Mouse (Mus musculus): ENCODE measurements around the gene Gm3159. TPM values are rescaled to one million over a fixed set of nuclear protein-coding genes. Genes with fewer than 3 reads are reported as not detected.
"Not testable (repeated sequence)": the region's sequence is repeated elsewhere in the genome, so short reads cannot be mapped to it uniquely, and the experiment has no call there.

Gene Gm3159
- polyA plus RNA-seq (2014; fragmentation: Nextera tagmentation; extraction: Ambion mirVana) = not detected in 2 replicates

DNA sequence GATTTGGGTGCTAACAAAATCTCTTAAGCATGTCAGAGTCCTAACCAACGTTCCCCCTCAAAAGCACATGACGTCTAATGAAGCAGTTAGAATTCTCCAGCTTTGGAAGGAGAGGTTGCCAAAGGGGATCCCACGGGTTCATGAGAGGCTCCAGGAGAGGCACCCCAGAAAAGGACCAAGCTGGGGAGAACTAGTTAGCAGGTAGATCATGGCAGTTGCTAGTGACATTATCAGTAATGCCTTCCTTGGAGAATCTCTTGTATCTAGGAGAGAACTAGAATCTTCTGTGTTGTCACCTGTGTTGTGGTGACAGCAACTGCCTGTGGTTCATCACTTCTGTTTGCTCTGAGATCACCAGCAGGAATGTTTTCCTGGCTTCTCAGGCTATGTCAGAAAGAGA lies at the start of gene Gm3159:
Gene Gm3159, plus strand, starts transcription at position 301 of the 400 bp plus-strand sequence.
- WGBS = 71% methylated on average over 1 of the region's 3 CpGs
- not testable (repeated sequence) for H3K27me3 ChIP-seq (replicated peaks; ENCODE audit: control insufficient read depth, insufficient read depth, low read length); H3K4me3 ChIP-seq (ENCODE audit: low read depth, low read length); ATAC-seq (replicated peaks; ENCODE audit: low FRiP score, low TSS enrichment, low read depth); H3K9me3 ChIP-seq (ENCODE audit: control insufficient read depth, low read length); H3K4me2 ChIP-seq (ENCODE audit: low read length); H3K36me3 ChIP-seq (ENCODE audit: control insufficient read depth, insufficient read depth, low read length); H3K27ac ChIP-seq (ENCODE audit: low read depth); H3K9ac ChIP-seq (ENCODE audit: low read length); DNase-seq (ENCODE audit: low spot score); H3K4me1 ChIP-seq (replicated peaks; ENCODE audit: control insufficient read depth, insufficient read depth, low read length)

DNA sequence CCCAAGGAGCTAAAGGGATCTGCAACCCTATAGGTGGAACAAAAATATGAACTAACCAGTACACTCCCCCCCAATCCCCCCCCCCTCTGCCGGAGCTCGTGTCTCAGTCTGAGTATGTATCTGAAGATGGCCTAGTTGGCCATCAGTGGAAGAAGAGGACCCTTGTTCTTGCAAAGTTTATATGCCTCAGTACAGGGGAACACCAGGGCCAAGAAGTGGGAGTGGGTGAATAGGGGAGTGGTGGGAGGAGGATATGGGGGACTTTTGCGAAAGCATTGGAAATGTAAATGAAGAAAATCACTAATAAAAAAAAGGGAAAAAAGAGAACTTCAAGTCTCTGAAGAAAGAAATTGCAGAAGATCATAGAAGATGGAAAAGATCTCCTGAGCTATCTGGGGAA lies 28.3 kb upstream of the Gm3159 start:
- H3K27me3 ChIP-seq (replicated peaks; ENCODE audit: control insufficient read depth, insufficient read depth, low read length); H3K9ac ChIP-seq (ENCODE audit: low read length); ATAC-seq (replicated peaks; ENCODE audit: low FRiP score, low TSS enrichment, low read depth); H3K4me1 ChIP-seq (replicated peaks; ENCODE audit: control insufficient read depth, insufficient read depth, low read length); DNase-seq (ENCODE audit: low spot score); H3K9me3 ChIP-seq (ENCODE audit: control insufficient read depth, low read length); H3K4me2 ChIP-seq (ENCODE audit: low read length); H3K36me3 ChIP-seq (ENCODE audit: control insufficient read depth, insufficient read depth, low read length); H3K4me3 ChIP-seq (ENCODE audit: low read depth, low read length); H3K27ac ChIP-seq (ENCODE audit: low read depth): not testable (repeated sequence)
- 90% methylated on average over 3 of the region's 3 CpGs for WGBS

DNA sequence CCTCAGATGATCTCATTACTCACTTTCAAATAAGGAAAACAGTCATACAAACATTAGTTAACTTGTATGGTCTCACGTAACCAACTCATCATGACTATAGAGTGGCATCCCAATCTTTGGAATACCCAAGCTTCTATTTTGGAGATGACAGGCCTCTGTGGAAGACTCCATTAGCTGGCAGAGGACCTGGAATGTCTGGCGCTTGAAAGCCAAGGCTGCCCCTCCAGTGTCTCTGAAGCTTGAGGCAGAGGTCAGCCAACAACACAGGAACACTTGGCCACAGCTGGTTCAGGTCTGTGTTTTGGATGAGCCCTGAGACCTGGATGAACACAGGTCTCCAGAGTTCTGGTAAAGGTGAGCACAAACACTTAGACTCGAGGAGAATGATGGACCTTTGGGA lies 27.6 kb upstream of the Gm3159 start:
- not testable (repeated sequence) for H3K9ac ChIP-seq (ENCODE audit: low read length); H3K27ac ChIP-seq (ENCODE audit: low read depth); H3K4me1 ChIP-seq (replicated peaks; ENCODE audit: control insufficient read depth, insufficient read depth, low read length); H3K4me3 ChIP-seq (ENCODE audit: low read depth, low read length); H3K36me3 ChIP-seq (ENCODE audit: control insufficient read depth, insufficient read depth, low read length); DNase-seq (ENCODE audit: low spot score); ATAC-seq (replicated peaks; ENCODE audit: low FRiP score, low TSS enrichment, low read depth); H3K27me3 ChIP-seq (replicated peaks; ENCODE audit: control insufficient read depth, insufficient read depth, low read length); H3K4me2 ChIP-seq (ENCODE audit: low read length); H3K9me3 ChIP-seq (ENCODE audit: control insufficient read depth, low read length)
- WGBS = 80% methylated on average over 3 of the region's 3 CpGs

GRCm38 (mm10) chr14:4377871-4378270 lies 19.5 kb upstream of the Gm3159 start:
- not testable (repeated sequence) for H3K9ac ChIP-seq (ENCODE audit: low read length); ATAC-seq (replicated peaks; ENCODE audit: low FRiP score, low TSS enrichment, low read depth); H3K27ac ChIP-seq (ENCODE audit: low read depth); H3K4me1 ChIP-seq (replicated peaks; ENCODE audit: control insufficient read depth, insufficient read depth, low read length); H3K36me3 ChIP-seq (ENCODE audit: control insufficient read depth, insufficient read depth, low read length); DNase-seq (ENCODE audit: low spot score); H3K4me2 ChIP-seq (ENCODE audit: low read length); H3K4me3 ChIP-seq (ENCODE audit: low read depth, low read length); H3K27me3 ChIP-seq (replicated peaks; ENCODE audit: control insufficient read depth, insufficient read depth, low read length); H3K9me3 ChIP-seq (ENCODE audit: control insufficient read depth, low read length)

GRCm38 (mm10) chr14:4385606-4386005 lies 11.7 kb upstream of the Gm3159 start:
- not testable (repeated sequence) for H3K36me3 ChIP-seq (ENCODE audit: control insufficient read depth, insufficient read depth, low read length); H3K4me3 ChIP-seq (ENCODE audit: low read depth, low read length); DNase-seq (ENCODE audit: low spot score); H3K27me3 ChIP-seq (replicated peaks; ENCODE audit: control insufficient read depth, insufficient read depth, low read length); H3K27ac ChIP-seq (ENCODE audit: low read depth); H3K4me1 ChIP-seq (replicated peaks; ENCODE audit: control insufficient read depth, insufficient read depth, low read length); H3K9ac ChIP-seq (ENCODE audit: low read length); H3K4me2 ChIP-seq (ENCODE audit: low read length); H3K9me3 ChIP-seq (ENCODE audit: control insufficient read depth, low read length); ATAC-seq (replicated peaks; ENCODE audit: low FRiP score, low TSS enrichment, low read depth)

DNA sequence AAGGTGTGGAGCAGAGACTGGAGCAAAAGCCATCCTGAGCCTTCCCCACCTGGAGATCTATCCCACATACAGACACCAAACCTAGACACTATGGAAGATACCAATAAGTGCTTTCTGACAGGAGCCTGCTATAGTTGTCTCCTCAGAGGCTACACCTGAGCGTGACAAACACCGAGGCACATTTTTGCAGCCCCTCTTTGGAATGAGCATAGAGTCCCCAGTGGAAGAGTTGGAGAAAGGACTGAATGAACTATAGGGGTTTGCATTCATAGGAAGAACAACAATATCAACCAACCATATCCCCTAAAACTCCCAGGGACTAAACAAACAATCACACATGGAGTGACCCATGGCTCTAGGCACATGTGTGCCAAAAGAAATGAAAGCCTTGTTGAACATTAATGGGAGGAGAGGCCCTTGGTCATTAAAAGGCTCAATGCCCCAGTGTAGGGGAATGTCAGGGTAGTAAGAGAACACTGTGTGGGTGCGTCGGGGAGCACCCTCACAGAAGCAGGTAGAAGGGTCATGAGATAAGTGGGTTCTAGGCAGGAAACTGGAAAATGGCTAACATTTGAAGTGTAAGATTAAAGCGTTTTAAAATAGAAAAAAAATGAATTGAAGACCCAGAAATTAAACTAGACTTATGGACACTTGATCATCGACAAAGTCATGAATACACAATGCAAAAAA lies 4.3 kb upstream of the Gm3159 start:
- ATAC-seq (replicated peaks; ENCODE audit: low FRiP score, low TSS enrichment, low read depth); H3K36me3 ChIP-seq (ENCODE audit: control insufficient read depth, insufficient read depth, low read length): not testable (repeated sequence)

DNA sequence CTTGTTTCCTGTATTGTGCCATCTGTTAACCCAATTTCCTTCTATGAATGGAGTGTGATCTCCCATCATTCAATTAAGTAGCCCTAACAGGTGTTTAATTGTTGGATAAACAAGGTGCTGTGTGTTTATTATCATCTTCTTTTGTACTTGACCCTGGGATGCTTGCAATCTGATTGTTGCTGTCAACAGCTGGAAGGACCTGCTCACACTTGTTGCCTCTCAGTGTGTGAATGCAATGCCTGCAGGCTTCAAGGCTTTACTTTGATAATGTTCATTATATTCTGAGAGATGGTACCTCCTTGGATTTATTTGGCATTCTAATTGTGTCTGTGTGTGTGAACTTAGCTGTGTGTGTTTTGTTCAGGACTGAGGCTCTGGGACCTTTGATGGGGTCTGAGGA lies 1.3 kb downstream of the Gm3159 start:
- H3K4me1 ChIP-seq (replicated peaks; ENCODE audit: control insufficient read depth, insufficient read depth, low read length); H3K27ac ChIP-seq (ENCODE audit: low read depth); H3K36me3 ChIP-seq (ENCODE audit: control insufficient read depth, insufficient read depth, low read length); H3K9ac ChIP-seq (ENCODE audit: low read length); H3K4me3 ChIP-seq (ENCODE audit: low read depth, low read length); DNase-seq (ENCODE audit: low spot score); H3K9me3 ChIP-seq (ENCODE audit: control insufficient read depth, low read length); ATAC-seq (replicated peaks; ENCODE audit: low FRiP score, low TSS enrichment, low read depth); H3K4me2 ChIP-seq (ENCODE audit: low read length); H3K27me3 ChIP-seq (replicated peaks; ENCODE audit: control insufficient read depth, insufficient read depth, low read length): not testable (repeated sequence)

More for the DNA sequence above, 4.3 kb upstream of the Gm3159 start:
- H3K9me3 ChIP-seq (ENCODE audit: control insufficient read depth, low read length); H3K4me2 ChIP-seq (ENCODE audit: low read length); H3K27me3 ChIP-seq (replicated peaks; ENCODE audit: control insufficient read depth, insufficient read depth, low read length); H3K9ac ChIP-seq (ENCODE audit: low read length); H3K4me3 ChIP-seq (ENCODE audit: low read depth, low read length); H3K4me1 ChIP-seq (replicated peaks; ENCODE audit: control insufficient read depth, insufficient read depth, low read length); DNase-seq (ENCODE audit: low spot score); H3K27ac ChIP-seq (ENCODE audit: low read depth): not testable (repeated sequence)
- WGBS = 90% methylated on average over 2 of the region's 6 CpGs

DNA sequence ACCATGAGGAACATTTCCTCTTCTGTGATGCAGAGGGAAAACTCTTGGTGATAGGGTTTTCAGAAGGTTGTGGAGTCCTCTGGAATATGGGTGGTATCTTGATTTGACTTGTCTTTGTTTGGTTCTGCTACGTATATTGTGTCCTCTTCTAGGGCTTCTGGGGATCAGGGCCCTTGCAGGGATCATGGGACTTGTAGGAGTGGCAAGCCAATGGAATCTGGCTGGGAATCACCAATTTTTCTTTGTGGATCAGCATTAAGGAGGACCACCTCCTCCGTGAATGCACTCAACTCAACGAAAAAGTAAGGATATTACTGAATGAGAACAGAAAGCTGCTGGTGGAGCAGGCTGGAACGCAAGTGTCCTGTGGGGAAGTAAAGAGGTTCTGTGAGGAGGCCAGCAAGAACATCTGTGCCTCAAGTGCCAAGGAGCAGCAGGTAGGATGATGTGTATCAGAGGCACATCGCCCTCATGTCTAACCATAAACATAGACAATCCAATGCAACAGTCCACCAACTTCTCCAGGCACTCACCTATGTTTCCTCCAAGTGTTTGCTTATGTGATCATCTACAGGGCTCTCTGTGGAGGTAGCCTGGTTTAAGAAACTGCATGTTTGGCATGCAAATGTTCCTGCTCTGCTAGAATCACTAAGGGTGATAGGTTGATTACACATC lies 2.9 kb downstream of the Gm3159 start:
- H3K4me3 ChIP-seq (ENCODE audit: low read depth, low read length); H3K36me3 ChIP-seq (ENCODE audit: control insufficient read depth, insufficient read depth, low read length); H3K27me3 ChIP-seq (replicated peaks; ENCODE audit: control insufficient read depth, insufficient read depth, low read length); H3K9me3 ChIP-seq (ENCODE audit: control insufficient read depth, low read length); H3K27ac ChIP-seq (ENCODE audit: low read depth); H3K4me1 ChIP-seq (replicated peaks; ENCODE audit: control insufficient read depth, insufficient read depth, low read length); H3K4me2 ChIP-seq (ENCODE audit: low read length); DNase-seq (ENCODE audit: low spot score); H3K9ac ChIP-seq (ENCODE audit: low read length); ATAC-seq (replicated peaks; ENCODE audit: low FRiP score, low TSS enrichment, low read depth): not testable (repeated sequence)
- 87% methylated on average over 5 of the region's 5 CpGs for WGBS

DNA sequence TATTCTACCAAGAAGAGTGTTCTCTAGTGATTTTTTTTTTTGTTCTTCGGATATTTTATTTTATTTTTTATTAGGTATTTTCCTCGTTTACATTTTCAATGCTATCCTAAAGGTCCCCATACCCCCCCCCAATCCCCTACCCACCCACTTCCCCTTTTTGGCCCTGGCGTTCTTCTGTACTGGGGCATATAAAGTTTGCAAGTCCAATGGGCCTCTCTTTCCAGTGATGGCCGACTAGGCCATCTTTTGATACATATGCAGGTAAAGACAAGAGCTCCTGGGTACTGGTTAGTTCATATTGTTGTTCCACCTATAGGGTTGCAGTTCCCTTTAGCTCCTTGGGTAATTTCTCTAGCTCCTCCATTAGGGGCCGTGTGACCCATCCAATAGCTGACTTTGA lies 3.9 kb downstream of the Gm3159 start:
- WGBS = 82% methylated on average over 5 of the region's 5 CpGs
- ATAC-seq (replicated peaks; ENCODE audit: low FRiP score, low TSS enrichment, low read depth); H3K36me3 ChIP-seq (ENCODE audit: control insufficient read depth, insufficient read depth, low read length); H3K27me3 ChIP-seq (replicated peaks; ENCODE audit: control insufficient read depth, insufficient read depth, low read length); H3K9me3 ChIP-seq (ENCODE audit: control insufficient read depth, low read length); H3K27ac ChIP-seq (ENCODE audit: low read depth); H3K4me2 ChIP-seq (ENCODE audit: low read length); H3K9ac ChIP-seq (ENCODE audit: low read length); H3K4me3 ChIP-seq (ENCODE audit: low read depth, low read length); H3K4me1 ChIP-seq (replicated peaks; ENCODE audit: control insufficient read depth, insufficient read depth, low read length); DNase-seq (ENCODE audit: low spot score): not testable (repeated sequence)
